Mouse (Mus musculus): ENCODE measurements at regions not wholly inside any gene's neighbourhood (a gene's known extent, or its start where the extent isn't known, plus 50 kb on each side); places are given as distances from the start of the nearest gene placed in this dataset.

- DNase-seq (ENCODE audit: extremely low read depth, insufficient read length, low spot score), result no peak
Measured at GRCm38 (mm10) chr17:9741321-9741720, 71.8 kb upstream of the Pabpc6 start.

- DNase-seq (ENCODE audit: extremely low read depth, insufficient read length, low spot score), result no peak
Measured at GRCm38 (mm10) chr17:9729020-9729419, 59.5 kb upstream of the Pabpc6 start.

- DNase-seq (ENCODE audit: extremely low read depth, insufficient read length, low spot score), result no peak
Measured at GRCm38 (mm10) chr17:9725704-9726469, 56.4 kb upstream of the Pabpc6 start.

- DNase-seq (ENCODE audit: extremely low read depth, insufficient read length, low spot score), result no peak
Measured at GRCm38 (mm10) chr17:9723484-9723883, 54.0 kb upstream of the Pabpc6 start.

GRCm38 (mm10) chr17:9722709-9723108 lies 53.2 kb upstream of the Pabpc6 start:
- no peak for DNase-seq (ENCODE audit: extremely low read depth, insufficient read length, low spot score)

All from 3134 (cell line).